Mouse (Mus musculus) lung, postnatal 0 days (tissue): ENCODE measurements around the gene Hlcs.

Experiments
- CTCF ChIP-seq: IDR thresholded peaks from 2 replicates; pipeline ENCODE4 v1.5.1; 2016; ENCODE audit warnings: antibody characterized with exemption, mild to moderate bottlenecking
- EP300 ChIP-seq: IDR thresholded peaks from 2 replicates; pipeline ENCODE4 v1.6.1; 2016; ENCODE audit warnings: antibody characterized with exemption, mild to moderate bottlenecking, control low read depth

GRCm38 (mm10) chr16:94164236-94164635 lies 149.1 kb downstream of the Hlcs start:
- no peak for TF ChIP-seq CTCF
- TF ChIP-seq EP300, result no peak
